Comparison of ENCODE assay signal across 8 mouse cellular contexts in genomic region chr6:34599631-34600111, GRCm38 (mm10). TPM values are rescaled to one million over a fixed set of nuclear protein-coding genes. Genes with fewer than 3 reads are reported as not detected.
DNase-seq lines count a peak whose midpoint lies in the region; ATAC-seq and TF ChIP-seq lines count a peak whose summit lies in the region.

No protein-coding gene starts in this region.

- H3K9me3 ChIP-seq in limb, embryonic 10.5 days (replicated peaks): no peaks in the 10 kb centered on the region
- no peaks in the 10 kb centered on the region for H3K9me3 ChIP-seq in neural tube, embryonic 13.5 days

- no peak for DNase-seq in left cerebral cortex, adult 2 months (ENCODE audit: extremely low spot score in 1 of 2, low spot score in 2 of 2)
- no peak for DNase-seq in left cerebral cortex, adult 8-10 months (ENCODE audit: low spot score in 2 of 2)
- no peak for DNase-seq in limb, embryonic 10.5 days (ENCODE audit: low spot score)
- DNase-seq in retina, postnatal 1 day: no peak
- DNase-seq in cerebellum, postnatal 36 days: no peak
- DNase-seq in left cerebral cortex, postnatal 10 days (ENCODE audit: extremely low spot score in 1 of 2, low spot score in 2 of 2): no peak

- peak overlapping the region; percentile 47 for H3K4me2 ChIP-seq in neural tube, embryonic 13.5 days

- peak overlapping the region; percentile 7 for H3K4me3 ChIP-seq in left cerebral cortex, adult 2 months
- H3K4me3 ChIP-seq in embryonic fibroblast, embryonic 13.5 days (ENCODE audit: insufficient read depth, low read length): peak overlapping the region; percentile 91
- H3K4me3 ChIP-seq in limb, embryonic 10.5 days: peak overlapping the region; percentile 40; the same call in 1 of the 2 replicates
- peak overlapping the region; percentile 31 for H3K4me3 ChIP-seq in neural tube, embryonic 13.5 days

- H3K27me3 ChIP-seq in limb, embryonic 10.5 days (ENCODE audit: low read depth, poor library complexity, severe bottlenecking): no peaks in the 10 kb centered on the region
- no peaks in the 10 kb centered on the region for H3K27me3 ChIP-seq in neural tube, embryonic 13.5 days

- no peak overlapping the region for H3K9ac ChIP-seq in neural tube, embryonic 13.5 days

- WGBS in limb, embryonic 10.5 days: 51% methylated on average over 10 of the region's 10 CpGs
- WGBS in neural tube, embryonic 13.5 days: 57% methylated on average over 10 of the region's 10 CpGs

- H3K4me1 ChIP-seq in embryonic fibroblast, embryonic 13.5 days (ENCODE audit: control insufficient read depth, insufficient read depth, low read length): peaks cover 23% of the 10 kb centered on the region
- peaks cover 55% of the 10 kb centered on the region for H3K4me1 ChIP-seq in limb, embryonic 10.5 days
- H3K4me1 ChIP-seq in neural tube, embryonic 13.5 days (replicated peaks): peaks cover 9% of the 10 kb centered on the region

- intact Hi-C loops in left cerebral cortex, adult 2 months (cut with DNase I): no loop called here
- intact Hi-C loops in left cerebral cortex, postnatal 10 days (cut with DNase I): no loop called here

- no peaks in the 10 kb centered on the region for H3K36me3 ChIP-seq in limb, embryonic 10.5 days
- H3K36me3 ChIP-seq in neural tube, embryonic 13.5 days: no peaks in the 10 kb centered on the region

- TF ChIP-seq CTCF in left cerebral cortex, adult 2 months (IDR thresholded peaks at IDR 0.05): no peak
- TF ChIP-seq CTCF in embryonic fibroblast, embryonic 13.5 days (IDR thresholded peaks at IDR 0.05; ENCODE audit: borderline replicate concordance, insufficient read depth, low read length): no peak

- H3K27ac ChIP-seq in left cerebral cortex, adult 2 months: no peak overlapping the region
- peak overlapping the region; percentile 99 for H3K27ac ChIP-seq in embryonic fibroblast, embryonic 13.5 days (ENCODE audit: insufficient read depth, low read length)
- H3K27ac ChIP-seq in limb, embryonic 10.5 days: peak overlapping the region; percentile 84; the same call in 1 of the 2 replicates
- no peak overlapping the region for H3K27ac ChIP-seq in neural tube, embryonic 13.5 days (replicated peaks)

- peak; percentile 66 for TF ChIP-seq POLR2A in embryonic fibroblast, embryonic 13.5 days (IDR thresholded peaks at IDR 0.05; ENCODE audit: low read depth, low read length)

- no peak for ATAC-seq in neural tube, embryonic 13.5 days (ENCODE audit: low read depth)

RNA-seq across cellular contexts. Expression of gene Cald1, which starts 1.4 kb away (rescaled TPM):
- 10 to 100 TPM; 20.9 to 22.4 TPM for total RNA-seq in left cerebral cortex, adult 2 months (2021)
- total RNA-seq in left cerebral cortex, adult 8-10 months (2022): 10 to 100 TPM; 18.9 to 22.6 (median 20.5) TPM
- 1,420 and 1,765 TPM in 2 replicates for polyA plus RNA-seq in embryonic fibroblast, embryonic 13.5 days (2011; ENCODE audit: insufficient read length, low read depth, missing spikeins)
- polyA plus RNA-seq in limb, embryonic 10.5 days (2016; fragmentation: Nextera tagmentation; extraction: Ambion mirVana): 89.4 and 131 TPM in 2 replicates
- 92.0 and 96.2 TPM in 2 replicates for polyA plus RNA-seq in neural tube, embryonic 13.5 days (2015; fragmentation: Nextera tagmentation; extraction: Ambion mirVana)
- total RNA-seq in left cerebral cortex, postnatal 10 days (2021): 10 to 100 TPM; 23.1 to 25.4 TPM

Comparison
In these comparisons a context has a peak if more than half of its experiments do, and no peak if none do; other contexts are left out.
1. H3K27ac ChIP-seq: peak in embryonic fibroblast, embryonic 13.5 days (single experiment) and limb, embryonic 10.5 days (single experiment); none in left cerebral cortex, adult 2 months (single experiment) and neural tube, embryonic 13.5 days (single experiment).
2. H3K4me3 ChIP-seq: peak in every context shown above with its lines; median percentile 91 in embryonic fibroblast, embryonic 13.5 days; 40 in limb, embryonic 10.5 days; 31 in neural tube, embryonic 13.5 days; 7 in left cerebral cortex, adult 2 months.